Mouse (Mus musculus) left cerebral cortex, adult 9 months (tissue): ENCODE data around the gene Snrpb2.

ENCODE experiments used
- DNase-seq, 2 experiments: peaks; one replicate each; pipeline ENCODE4 v3.0.0; 2022; ENCODE audit warnings: low spot score in 2 of 2

Snrpb2 gene

GRCm38 (mm10) chr2:143094761-143095160, 31.9 kb downstream of the Snrpb2 start:
- DNase-seq: peak in 1 of 2 experiments; percentile 27

- DNase-seq: no peak
Observed at GRCm38 (mm10) chr2:143097170-143097569, 34.3 kb downstream of the Snrpb2 start.

- peak in 1 of 2 experiments; percentile 50 for DNase-seq
Observed at GRCm38 (mm10) chr2:143113859-143114258, 51.0 kb downstream of the Snrpb2 start.

- DNase-seq: peak in 1 of 2 experiments; percentile 62
Observed at GRCm38 (mm10) chr2:143114716-143115115, 51.9 kb downstream of the Snrpb2 start.

- DNase-seq: peak in 1 of 2 experiments; percentile 70
Observed at GRCm38 (mm10) chr2:143117453-143117852, 54.6 kb downstream of the Snrpb2 start.

- DNase-seq: no peak
Observed at GRCm38 (mm10) chr2:143118221-143118620, 55.4 kb downstream of the Snrpb2 start.
